In the genomic region with DNA sequence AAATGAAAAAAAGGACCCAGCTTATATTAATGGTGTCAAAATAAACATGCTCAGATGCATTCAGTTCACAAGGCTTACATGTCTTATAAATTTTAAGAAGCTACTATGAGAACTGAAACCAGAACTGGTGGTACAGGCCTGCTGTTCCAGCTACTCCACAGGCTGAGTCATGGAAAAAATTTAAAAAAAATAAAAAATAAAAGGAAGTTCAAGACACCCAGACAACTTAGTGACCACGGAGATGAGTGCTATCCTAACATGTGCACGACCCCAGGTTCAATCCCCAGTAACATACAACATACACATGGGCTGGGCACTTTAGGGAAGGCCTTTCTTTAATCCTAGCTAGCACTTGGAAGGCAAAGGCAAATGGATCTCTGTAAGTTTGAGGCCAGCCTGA, we compare ENCODE assay signal across 15 mouse cellular contexts. TPM values are rescaled to one million over a fixed set of nuclear protein-coding genes. Genes with fewer than 3 reads are reported as not detected.
DNase-seq lines count a peak whose midpoint lies in the region; ATAC-seq and TF ChIP-seq lines count a peak whose summit lies in the region.
"Had no signal": no experiment of that assay in that cellular context is flagged by ENCODE, and none has a peak within 500 bp of the region (broad histone marks: within the 10 kb centered on the region; RNA-seq: fewer than 3 reads in every experiment).

No protein-coding gene starts in this region.

- ATAC-seq in embryonic facial prominence, embryonic 13.5 days (ENCODE audit: insufficient number of reproducible peaks, insufficient read depth, low FRiP score, low TSS enrichment, low read depth), result no peak
- no peak for ATAC-seq in liver, embryonic 15.5 days (ENCODE audit: insufficient read depth)
- peak; percentile 55 for ATAC-seq in common myeloid progenitor, adult 5-6 weeks (replicated peaks; ENCODE audit: low read depth, poor library complexity, severe bottlenecking)

- WGBS in embryonic facial prominence, embryonic 13.5 days, result 81% methylated on average over 2 of the region's 2 CpGs
- 84% methylated on average over 2 of the region's 2 CpGs for WGBS in embryonic facial prominence, embryonic 10.5 days
- 65% methylated on average over 2 of the region's 2 CpGs for WGBS in liver, embryonic 15.5 days (ENCODE audit: insufficient replicate concordance)

- H3K4me2 ChIP-seq in embryonic facial prominence, embryonic 13.5 days, result peak overlapping the region; percentile 98
- no peak overlapping the region for H3K4me2 ChIP-seq in liver, embryonic 15.5 days
- H3K4me2 ChIP-seq in myocyte (ENCODE audit: low read depth), result no peak overlapping the region

- H3ac ChIP-seq in myocyte (ENCODE audit: control insufficient read depth, insufficient read length), result no peak overlapping the region

- TF ChIP-seq POLR2A in myocyte (IDR thresholded peaks at IDR 0.05; ENCODE audit: insufficient read length, low read depth), result no peak

- H3K27ac ChIP-seq in embryonic facial prominence, embryonic 13.5 days, result no peak overlapping the region
- H3K27ac ChIP-seq in embryonic facial prominence, embryonic 10.5 days (replicated peaks), result no peak overlapping the region
- H3K27ac ChIP-seq in liver, embryonic 15.5 days (replicated peaks), result 0 out of 2 replicates have a peak overlapping the region, but pooled peaks have one; percentile 17

- peaks cover 6% of the 10 kb centered on the region; the same call in 1 of the 2 replicates for H3K36me3 ChIP-seq in embryonic facial prominence, embryonic 13.5 days
- H3K36me3 ChIP-seq in embryonic facial prominence, embryonic 10.5 days (replicated peaks), result peaks cover 10% of the 10 kb centered on the region
- peaks cover 4% of the 10 kb centered on the region for H3K36me3 ChIP-seq in liver, embryonic 15.5 days (replicated peaks)
- H3K36me3 ChIP-seq in myocyte (ENCODE audit: control insufficient read depth, insufficient read depth), result peaks cover 28% of the 10 kb centered on the region

- H3K9ac ChIP-seq in embryonic facial prominence, embryonic 13.5 days, result no peak overlapping the region
- H3K9ac ChIP-seq in liver, embryonic 15.5 days, result no peak overlapping the region

- peaks cover 5% of the 10 kb centered on the region for H3K79me2 ChIP-seq in myocyte (ENCODE audit: control insufficient read depth, insufficient read depth)

- H3K4me1 ChIP-seq in embryonic facial prominence, embryonic 13.5 days, result peaks cover 24% of the 10 kb centered on the region
- peaks cover 27% of the 10 kb centered on the region for H3K4me1 ChIP-seq in embryonic facial prominence, embryonic 10.5 days
- H3K4me1 ChIP-seq in liver, embryonic 15.5 days (replicated peaks), result peaks cover 21% of the 10 kb centered on the region

- no peak overlapping the region for H3K4me3 ChIP-seq in embryonic facial prominence, embryonic 13.5 days
- no peak overlapping the region for H3K4me3 ChIP-seq in embryonic facial prominence, embryonic 10.5 days
- no peak overlapping the region for H3K4me3 ChIP-seq in liver, embryonic 15.5 days (replicated peaks)
- H3K4me3 ChIP-seq in myocyte, result peak overlapping the region; percentile 42

- no peaks in the 10 kb centered on the region for H3K9me3 ChIP-seq in embryonic facial prominence, embryonic 13.5 days
- H3K9me3 ChIP-seq in embryonic facial prominence, embryonic 10.5 days, result no peaks in the 10 kb centered on the region
- H3K9me3 ChIP-seq in liver, embryonic 15.5 days (replicated peaks), result no peaks in the 10 kb centered on the region
- H3K9me3 ChIP-seq: midbrain, embryonic 10.5 days had no signal

- DNase-seq in embryonic facial prominence, embryonic 10.5 days (ENCODE audit: low spot score), result no peak
- no peak for DNase-seq in liver
- DNase-seq in gastrocnemius, postnatal 10 days, result no peak
- DNase-seq in retina, embryonic 14.5 days (ENCODE audit: low spot score), result no peak
- DNase-seq: adrenal gland, adult 2 months; cerebellum, adult 11-12 months; gastrocnemius, postnatal 14 days; kidney, postnatal 25 days; right cerebral cortex, adult 18-20 months; thymus, postnatal 36 days had no signal

- H3K27me3 ChIP-seq in embryonic facial prominence, embryonic 13.5 days, result no peaks in the 10 kb centered on the region
- 0 out of 2 replicates have a peak, but pooled peaks cover 3% of the 10 kb centered on the region for H3K27me3 ChIP-seq in embryonic facial prominence, embryonic 10.5 days (replicated peaks; ENCODE audit: low read depth, poor library complexity, severe bottlenecking)
- H3K27me3 ChIP-seq in liver, embryonic 15.5 days, result no peaks in the 10 kb centered on the region
- H3K27me3 ChIP-seq in myocyte (ENCODE audit: control insufficient read depth, insufficient read depth, insufficient read length), result no peaks in the 10 kb centered on the region

TF ChIP-seq in myocyte, 11 proteins besides CTCF, POLR2A, EP300 and RAD21:
- TF ChIP-seq REST (IDR thresholded peaks at IDR 0.05; ENCODE audit: insufficient read depth, insufficient read length), result no peak
- TF ChIP-seq E2F4 (IDR thresholded peaks at IDR 0.05; ENCODE audit: insufficient read depth), result no peak
- TF ChIP-seq USF1 (IDR thresholded peaks at IDR 0.05; ENCODE audit: low read depth), result no peak
- TF ChIP-seq SRF (IDR thresholded peaks at IDR 0.05; ENCODE audit: control insufficient read depth, insufficient read length, low read depth), result no peak
- no peak for TF ChIP-seq POLR2AphosphoS2 (IDR thresholded peaks at IDR 0.05; ENCODE audit: insufficient read length, low read depth)

RNA-seq across cellular contexts. Expression of a gene that starts 0.7 kb away (rescaled TPM):
- 8.8 and 11.1 TPM in 2 replicates for polyA plus RNA-seq in embryonic facial prominence, embryonic 13.5 days (2015; fragmentation: Nextera tagmentation; extraction: Ambion mirVana)
- 9.3 and 10.5 TPM in 2 replicates for polyA plus RNA-seq in embryonic facial prominence, embryonic 10.5 days (2016; fragmentation: Nextera tagmentation; extraction: Ambion mirVana)
- polyA plus RNA-seq in liver, embryonic 15.5 days (2015; fragmentation: Nextera tagmentation; extraction: Ambion mirVana), result 1.8 and 2.5 TPM in 2 replicates
- total RNA-seq in common myeloid progenitor, adult 5-6 weeks (2017), result 2.1 and 7.4 TPM in 2 replicates
- 4.4 TPM for polyA plus RNA-seq in myocyte (2012; fragmentation: generic; extraction: Trizol)
- 1 to 10 TPM; 4.9 to 8.1 TPM for total RNA-seq in gastrocnemius, postnatal 10 days (2021)

RNA-seq across cellular contexts. Expression of a gene that starts 29.2 kb away (rescaled TPM):
- 39.3 and 43.7 TPM in 2 replicates for polyA plus RNA-seq in embryonic facial prominence, embryonic 13.5 days (2015; fragmentation: Nextera tagmentation; extraction: Ambion mirVana)
- polyA plus RNA-seq in embryonic facial prominence, embryonic 10.5 days (2016; fragmentation: Nextera tagmentation; extraction: Ambion mirVana), result 26.6 and 30.1 TPM in 2 replicates
- polyA plus RNA-seq in liver, embryonic 15.5 days (2015; fragmentation: Nextera tagmentation; extraction: Ambion mirVana), result 12.5 and 13.2 TPM in 2 replicates
- total RNA-seq in common myeloid progenitor, adult 5-6 weeks (2017), result 98.7 and 132 TPM in 2 replicates
- polyA plus RNA-seq in myocyte (2012; fragmentation: generic; extraction: Trizol), result 11.7 TPM
- 10 to 100 TPM; 27.6 to 32.0 TPM for total RNA-seq in gastrocnemius, postnatal 10 days (2021)

RNA-seq across cellular contexts. Expression of a gene that starts 55.7 kb away (rescaled TPM):
- polyA plus RNA-seq in embryonic facial prominence, embryonic 13.5 days (2015; fragmentation: Nextera tagmentation; extraction: Ambion mirVana), result 84.4 and 88.3 TPM in 2 replicates
- polyA plus RNA-seq in embryonic facial prominence, embryonic 10.5 days (2016; fragmentation: Nextera tagmentation; extraction: Ambion mirVana), result 83.7 and 88.7 TPM in 2 replicates
- 23.4 and 26.0 TPM in 2 replicates for polyA plus RNA-seq in liver, embryonic 15.5 days (2015; fragmentation: Nextera tagmentation; extraction: Ambion mirVana)
- 66.2 and 66.3 TPM in 2 replicates for total RNA-seq in common myeloid progenitor, adult 5-6 weeks (2017)
- polyA plus RNA-seq in myocyte (2012; fragmentation: generic; extraction: Trizol), result 43.7 TPM
- 10 to 100 TPM; 50.3 to 51.2 TPM for total RNA-seq in gastrocnemius, postnatal 10 days (2021)
